Mouse (Mus musculus) thymus, postnatal 25 days (tissue): Measurements from ENCODE around the gene Rbak.
"Not testable (repeated sequence)": the region's sequence is repeated elsewhere in the genome, so short reads cannot be mapped to it uniquely, and the experiment has no call there.

Source experiments
- DNase-seq: peaks from one replicate; pipeline ENCODE4 v3.0.0; 2022

Rbak gene

GRCm38 (mm10) chr5:143180255-143181076 lies at the start of gene Rbak, which contains the start of gene Spdye4b:
Gene Rbak (minus strand): TSS chr5:143180775.
Gene Spdye4b (plus strand): TSS chr5:143181017.
- DNase-seq, result peak; percentile 88

DNA sequence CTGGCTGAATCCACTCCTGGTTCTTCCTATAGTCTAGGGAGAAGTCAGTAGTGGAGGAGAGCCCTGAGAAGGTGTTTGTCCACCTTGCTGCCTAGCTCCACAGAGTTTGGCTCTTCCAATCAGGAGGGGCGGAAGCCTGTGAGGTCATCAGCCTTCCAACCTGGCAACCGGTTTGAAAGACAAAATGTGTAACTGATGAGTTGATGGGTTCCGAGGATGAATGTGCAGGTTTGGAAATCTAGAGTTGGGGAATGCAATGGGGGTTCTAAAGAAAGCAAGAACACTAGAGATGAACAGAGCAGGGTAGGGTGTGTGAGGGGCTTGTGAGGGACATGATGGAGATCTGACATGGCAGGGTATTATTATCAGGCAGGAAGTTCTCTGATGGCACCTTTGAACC lies 46.2 kb upstream of the Rbak start, which contains the start of gene Spdye4a:
Gene Spdye4a (minus strand): TSS at position 101 of the 400 bp plus-strand sequence.
- no peak for DNase-seq

DNA sequence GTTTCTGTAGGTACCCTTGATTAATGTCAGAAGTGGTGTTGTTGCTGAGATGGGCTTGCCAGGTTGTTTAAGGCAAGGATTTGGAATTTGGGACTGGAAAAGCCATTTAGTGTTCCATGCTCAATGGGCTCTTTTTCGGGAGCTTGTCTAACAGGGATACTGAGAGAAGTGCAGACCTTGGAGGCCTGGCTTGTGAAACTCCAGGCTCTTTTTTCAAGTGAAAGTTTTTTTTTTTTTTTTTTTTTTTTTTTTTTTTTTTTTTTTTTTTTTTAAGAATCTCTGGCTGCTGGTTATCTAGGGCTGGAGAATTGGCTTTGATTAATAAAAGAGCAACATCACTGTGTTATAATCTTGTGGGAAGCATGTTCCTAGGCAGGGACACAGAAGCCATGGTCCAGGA lies 41.7 kb upstream of the Rbak start:
- no peak for DNase-seq

DNA sequence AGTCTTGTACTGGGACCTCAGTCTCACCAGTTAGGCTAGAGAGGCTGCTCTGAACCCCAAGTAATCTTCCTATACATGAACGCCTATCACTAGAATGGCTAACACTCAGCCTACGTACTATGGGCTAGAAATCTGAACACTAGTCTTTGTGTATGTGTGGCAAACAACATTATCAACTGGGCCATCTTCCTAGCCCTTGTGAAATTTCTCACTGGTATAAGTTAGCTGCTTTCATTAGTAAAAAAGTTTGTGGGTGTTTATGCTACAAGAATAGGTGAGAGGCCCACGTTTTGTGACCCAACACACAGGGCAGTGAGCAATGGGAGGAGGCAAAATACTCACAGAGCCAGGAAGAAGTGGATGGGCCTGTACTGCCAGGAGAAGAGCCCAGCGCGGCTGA lies 40.4 kb upstream of the Rbak start:
- no peak for DNase-seq

DNA sequence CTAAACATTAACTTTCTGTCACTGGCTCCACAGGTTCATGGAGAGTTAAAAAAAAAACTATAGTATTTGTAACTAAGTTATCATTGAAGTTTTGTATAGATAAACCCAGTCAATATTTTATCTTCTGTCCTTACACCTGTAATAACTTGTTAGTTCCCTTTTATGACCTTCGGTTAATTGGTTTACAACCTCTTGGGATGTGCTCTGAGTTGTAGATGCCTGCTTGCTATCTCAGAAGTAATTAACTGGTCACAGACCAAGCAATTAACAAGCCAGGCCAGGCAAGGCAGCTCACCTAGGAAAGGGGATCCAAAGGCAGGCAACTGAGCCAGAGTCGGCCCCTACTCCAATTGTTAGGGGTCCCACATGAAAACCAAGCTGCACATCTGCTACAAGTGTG lies 33.3 kb upstream of the Rbak start:
- no peak for DNase-seq

DNA sequence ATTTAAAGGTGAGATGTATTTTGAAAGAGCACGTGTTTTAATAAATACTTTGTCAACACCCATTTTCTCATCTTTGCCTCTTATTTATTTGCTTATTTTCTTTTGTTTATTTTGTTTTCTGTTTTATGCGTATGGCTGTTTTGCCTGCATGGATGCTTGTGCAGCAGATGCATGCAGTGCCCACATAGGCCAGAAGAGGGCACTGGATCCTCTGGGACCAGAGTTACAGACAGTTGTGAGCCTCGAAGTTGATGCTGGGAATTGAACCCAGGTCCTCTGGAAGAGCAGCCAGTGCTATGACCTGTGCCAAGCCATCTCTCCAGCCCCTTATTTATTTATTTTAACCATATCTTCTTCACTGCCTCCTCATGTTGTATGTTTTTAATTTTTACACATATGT lies 24.4 kb upstream of the Rbak start:
- DNase-seq, result peak; percentile 3

DNA sequence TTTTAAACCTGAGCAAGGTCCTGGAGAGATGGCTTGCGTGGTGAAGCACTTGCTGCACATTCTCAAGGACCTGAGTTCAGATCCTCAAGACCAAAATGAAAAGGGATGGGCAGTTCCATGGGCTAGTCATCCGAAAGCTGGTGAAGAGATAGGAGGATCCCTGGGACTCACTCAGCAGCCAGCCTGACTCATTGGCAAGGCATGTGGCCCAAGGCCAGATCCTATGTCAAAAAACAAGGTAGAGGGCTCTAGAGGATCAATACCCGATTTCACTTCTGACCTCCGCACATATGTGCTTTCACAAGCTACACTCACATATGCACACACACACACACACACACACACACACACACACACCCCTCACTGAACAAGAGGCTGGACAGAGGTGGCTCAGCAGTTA lies 15.9 kb upstream of the Rbak start:
- DNase-seq, result no peak

- DNase-seq, result no peak
These were observed 14.6 kb upstream of the Rbak start for GRCm38 (mm10) chr5:143195166-143195565.

GRCm38 (mm10) chr5:143194747-143195146 lies 14.2 kb upstream of the Rbak start:
- DNase-seq, result not testable (repeated sequence)

- no peak for DNase-seq
These were observed 12.2 kb upstream of the Rbak start for GRCm38 (mm10) chr5:143192806-143193205.

DNA sequence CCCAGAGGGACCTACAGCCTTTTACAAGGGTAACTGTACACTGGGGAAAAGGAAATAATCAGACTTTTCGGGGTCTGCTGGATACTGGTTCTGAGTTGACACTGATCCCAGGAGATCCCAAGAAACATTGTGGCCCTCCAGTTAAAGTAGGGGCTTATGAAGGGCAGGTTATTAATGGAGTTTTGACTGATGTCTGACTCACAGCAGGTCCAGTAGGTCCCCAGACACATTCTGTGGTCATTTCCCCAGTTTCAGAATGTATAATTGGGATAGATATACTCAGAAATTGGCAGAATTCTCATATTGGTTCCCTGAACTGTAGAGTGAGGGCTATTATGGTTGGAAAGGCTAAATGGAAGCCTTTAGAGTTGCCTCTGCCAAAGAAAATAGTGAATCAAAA lies 7.4 kb upstream of the Rbak start:
- DNase-seq, result not testable (repeated sequence)

- DNase-seq, result no peak
These were observed 1.4 kb downstream of the Rbak start for GRCm38 (mm10) chr5:143179179-143179578.

DNA sequence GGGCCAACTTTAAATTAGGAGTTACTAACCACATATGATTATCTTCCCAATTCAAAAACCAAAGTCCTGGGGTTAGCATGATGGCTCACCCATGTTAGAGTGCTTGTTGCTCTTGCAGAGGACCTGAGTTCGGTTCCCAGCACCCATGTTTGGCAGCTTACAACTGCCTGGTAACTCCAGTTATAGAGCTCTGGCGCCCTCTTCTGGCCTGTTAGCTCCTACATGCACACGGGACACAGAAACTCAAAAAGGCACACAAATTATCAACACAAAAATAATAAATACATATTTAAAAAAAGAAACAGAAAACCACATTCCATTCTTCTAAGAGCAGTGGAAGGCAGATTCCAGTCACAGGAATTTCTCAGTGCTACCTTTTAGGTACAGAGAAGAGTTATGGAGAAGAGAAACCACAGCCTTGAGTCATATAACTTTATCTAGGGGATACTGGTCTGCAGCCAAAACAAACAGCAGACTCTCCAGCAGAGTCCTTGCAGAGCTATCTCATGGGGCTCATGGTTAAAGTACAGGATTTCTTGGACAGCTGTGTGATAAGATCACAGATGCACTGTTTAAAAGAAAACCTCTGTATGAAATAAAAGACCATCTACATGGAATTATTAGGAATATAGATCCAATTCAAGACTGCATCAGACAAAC lies 2.9 kb downstream of the Rbak start:
- DNase-seq, result no peak

GRCm38 (mm10) chr5:143175970-143176369 lies 4.6 kb downstream of the Rbak start:
- no peak for DNase-seq

DNA sequence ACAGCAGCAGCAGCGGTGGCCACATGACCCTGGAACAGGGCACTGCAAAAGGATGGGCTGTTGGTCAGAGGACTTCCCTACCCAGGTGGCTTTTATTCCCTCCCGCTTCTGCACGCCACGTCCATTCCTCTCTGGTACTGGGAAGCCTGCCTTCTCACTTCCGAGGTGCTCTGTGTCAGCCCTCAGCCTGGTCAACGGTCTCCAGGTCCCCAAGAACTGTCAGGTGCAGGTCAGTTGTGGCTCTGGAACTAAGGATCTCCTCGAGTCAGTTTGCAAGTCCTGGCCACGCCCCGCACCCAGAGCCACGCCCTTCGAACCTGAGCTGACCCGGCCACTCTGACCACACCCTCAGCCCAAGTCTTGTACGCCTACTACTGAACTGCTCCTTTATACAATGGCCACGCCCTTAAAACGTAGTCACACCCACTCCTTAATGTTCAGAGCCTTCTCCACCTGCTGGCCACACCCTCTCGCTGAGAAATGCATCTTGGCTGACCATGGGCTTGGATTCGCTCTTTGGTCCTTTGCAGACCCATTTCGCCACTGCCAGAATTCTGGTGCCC lies 15.0 kb downstream of the Rbak start:
- no peak for DNase-seq

- no peak for DNase-seq
These were observed 25.0 kb downstream of the Rbak start for GRCm38 (mm10) chr5:143155534-143155933.

- no peak for DNase-seq
These were observed 26.8 kb downstream of the Rbak start for GRCm38 (mm10) chr5:143153756-143154155.

DNA sequence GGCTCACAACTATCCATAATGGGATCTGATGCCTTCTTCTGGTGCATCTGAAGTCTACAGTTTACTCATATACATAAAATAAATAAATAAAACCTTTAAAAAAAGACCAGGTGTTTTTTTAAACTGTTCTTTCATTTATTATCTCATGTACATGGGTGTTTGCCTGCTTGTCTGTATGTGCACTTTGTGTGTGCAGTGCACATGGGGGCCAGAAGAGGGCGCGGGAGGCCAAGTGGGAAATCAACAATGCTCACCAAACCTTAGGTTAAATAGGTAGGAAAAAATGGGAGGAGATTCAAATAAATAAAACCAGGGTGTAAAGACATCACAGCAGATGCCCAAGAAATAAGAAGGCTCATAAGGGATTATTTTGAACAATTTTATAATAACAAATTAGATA lies 30.5 kb downstream of the Rbak start:
- no peak for DNase-seq

DNA sequence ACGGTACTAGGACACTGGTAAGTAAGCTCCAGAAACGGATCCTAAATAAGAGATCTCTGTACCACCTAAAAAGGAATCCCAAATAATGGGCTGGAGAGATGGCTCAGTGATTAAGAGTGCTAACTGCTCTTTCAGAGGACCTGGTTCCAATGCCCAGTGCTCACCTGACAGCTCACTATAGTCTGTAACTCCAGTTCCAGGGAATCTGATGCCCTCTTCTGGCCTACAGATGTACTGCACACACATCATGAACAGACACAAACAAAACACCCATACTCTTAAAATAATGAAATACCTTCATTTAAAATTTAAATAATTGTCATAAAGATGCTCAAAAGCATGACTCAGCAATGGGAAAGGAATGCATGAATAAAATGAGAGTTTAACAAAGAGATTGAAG lies 31.0 kb downstream of the Rbak start:
- DNase-seq, result no peak

DNA sequence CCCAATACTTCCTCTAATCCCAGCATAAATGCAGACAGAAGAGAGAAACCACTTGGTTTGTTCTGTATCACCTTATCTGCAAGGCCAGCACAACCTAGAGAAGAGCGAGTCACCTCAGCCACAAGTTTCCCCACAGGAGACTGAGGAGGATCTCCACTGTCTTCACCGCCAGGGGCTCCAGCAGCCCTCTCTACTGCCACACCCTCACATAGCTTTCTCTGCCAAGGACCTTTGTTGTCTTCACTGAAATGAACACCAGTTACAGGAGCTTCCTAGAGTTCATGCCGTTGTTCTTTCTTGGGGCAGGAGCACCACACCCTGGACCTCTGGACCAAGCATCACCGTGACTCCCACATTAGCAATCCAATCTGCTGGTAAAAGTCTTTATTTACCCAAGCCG lies 31.9 kb downstream of the Rbak start:
- DNase-seq, result no peak

DNA sequence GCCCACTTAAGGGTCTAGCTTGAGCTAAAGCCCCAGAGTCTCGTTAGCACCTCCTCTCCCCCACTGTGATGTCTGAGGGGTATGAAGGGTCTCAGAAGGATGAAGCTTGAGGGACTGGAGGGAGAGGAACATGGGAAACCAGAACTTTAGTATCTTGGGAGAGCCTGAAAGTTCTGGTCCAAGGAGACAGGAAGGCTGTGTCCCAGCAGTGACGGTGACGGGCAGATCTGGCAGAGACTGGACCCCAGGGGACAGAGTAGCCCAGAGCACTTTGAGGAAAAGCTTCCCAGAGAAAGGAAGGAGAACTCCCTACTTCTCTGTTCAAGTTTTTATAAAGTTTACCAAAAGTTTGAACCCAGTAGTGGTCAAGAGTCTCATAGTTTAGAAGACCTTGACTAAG lies 33.1 kb downstream of the Rbak start, which contains the start of gene Olfr718-ps1:
Gene Olfr718-ps1 (minus strand): TSS at position 101 of the 400 bp plus-strand sequence.
- DNase-seq, result no peak

GRCm38 (mm10) chr5:143137580-143137979 lies 43.0 kb downstream of the Rbak start:
- DNase-seq, result no peak

- DNase-seq, result no peak
These were observed 45.5 kb downstream of the Rbak start for GRCm38 (mm10) chr5:143135042-143135441.
